Mouse (Mus musculus) olfactory bulb, adult 2 months (tissue): ENCODE results near the gene Six3.

ENCODE experiments used
- CTCF ChIP-seq: fragments of 200-500 bp; IDR thresholded peaks from 2 replicates; pipeline ENCODE4 v1.5.1; 2012; ENCODE audit warnings: low read depth, mild to moderate bottlenecking, low read length, moderate library complexity; ENCODE audit not compliant: insufficient read depth
- POLR2A ChIP-seq: fragments of 200-500 bp; IDR thresholded peaks from 2 replicates; pipeline ENCODE4 v1.6.1; 2012; ENCODE audit warnings: mild to moderate bottlenecking, low read depth, low read length, moderate library complexity; ENCODE audit not compliant: insufficient read depth

GRCm38 (mm10) chr17:85619113-85620085 is 6.0 kb downstream of the Six3 start:
- TF ChIP-seq CTCF (no peak), POLR2A (no peak)
